Mouse (Mus musculus): Measurements from ENCODE around the gene Sbk2. TPM values are rescaled to one million over a fixed set of nuclear protein-coding genes. Genes with fewer than 3 reads are reported as not detected.

Sbk2 gene
- polyA plus RNA-seq, 1 experiment from 2014 or later, result 0.08 TPM

GRCm38 (mm10) chr7:4971710-4972109, 7.5 kb upstream of the Sbk2 start:
- DNase-seq (ENCODE audit: low spot score) (no peak), ATAC-seq (ENCODE audit: insufficient number of reproducible peaks, low FRiP score, low TSS enrichment, low read depth) (no peak)
- H3K4me2 ChIP-seq (ENCODE audit: low read depth, severe bottlenecking), result no peak overlapping the region
- H3K27me3 ChIP-seq (ENCODE audit: control insufficient read depth, insufficient read depth, low read length), result no peaks in the 10 kb centered on the region
- no peak overlapping the region for H3K27ac ChIP-seq (replicated peaks; ENCODE audit: low read depth, low read length)
- 24% methylated on average over 7 of the region's 7 CpGs for WGBS
- H3K9me3 ChIP-seq (ENCODE audit: control insufficient read depth, low read length), result 0 out of 2 replicates have a peak, but pooled peaks cover under 1% of the 10 kb centered on the region
- H3K9ac ChIP-seq (ENCODE audit: low read length), result no peak overlapping the region
- no peaks in the 10 kb centered on the region for H3K36me3 ChIP-seq (ENCODE audit: control insufficient read depth, insufficient read depth, low read length)
- H3K4me1 ChIP-seq (ENCODE audit: control insufficient read depth, insufficient read depth, low read length), result no peaks in the 10 kb centered on the region
- no peak overlapping the region for H3K4me3 ChIP-seq (ENCODE audit: low read depth, low read length)

DNA sequence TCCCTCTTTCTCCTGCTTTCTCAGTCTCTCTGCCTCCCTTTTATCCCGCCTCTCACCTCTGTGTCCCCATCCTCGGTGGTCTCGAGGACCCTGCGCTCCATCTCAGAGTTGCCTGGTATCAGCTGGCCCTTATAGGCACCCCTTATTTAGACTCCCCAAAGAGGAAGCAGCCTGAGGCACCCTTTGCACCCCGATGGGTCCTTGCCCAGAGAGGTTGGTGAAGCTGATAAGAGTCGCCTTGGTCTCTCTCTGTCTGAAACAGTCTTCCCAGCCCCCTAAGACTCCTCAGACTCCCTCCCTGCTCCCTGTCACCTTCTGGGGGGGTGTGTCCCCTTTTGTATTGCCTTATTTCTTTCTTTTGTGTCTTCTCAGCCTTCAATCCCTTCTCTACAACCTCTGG, 6.9 kb upstream of the Sbk2 start, which contains the start of gene Sbk3:
TSS of gene Sbk3 (minus strand) at position 101 of the 400 bp plus-strand sequence.
- DNase-seq (ENCODE audit: low spot score), result no peak
- no peak within 1 kb of the TSS for H3K27ac ChIP-seq (replicated peaks; ENCODE audit: low read depth, low read length)

DNA sequence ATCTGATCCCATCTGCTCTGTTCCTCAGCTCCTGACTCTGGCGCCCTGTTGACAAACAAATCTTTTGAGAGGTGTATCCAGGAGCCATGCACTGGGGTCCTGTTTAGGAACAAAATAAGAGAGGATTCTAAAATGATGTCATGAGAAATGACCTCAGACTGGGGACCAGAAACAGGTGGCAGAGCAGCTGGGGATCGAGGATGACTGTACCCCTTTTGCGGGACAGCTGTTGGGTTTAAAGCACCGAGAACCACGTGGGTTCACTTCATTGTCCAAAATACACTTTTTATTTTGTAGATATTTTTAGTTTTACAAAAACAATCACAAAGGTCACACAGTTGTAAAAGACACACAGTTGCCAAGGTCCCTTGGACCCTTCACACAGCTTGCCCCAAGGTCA, 782 bp upstream of the Sbk2 start:
- ATAC-seq (ENCODE audit: insufficient number of reproducible peaks, low FRiP score, low TSS enrichment, low read depth) (no peak), DNase-seq (ENCODE audit: low spot score) (no peak)
- WGBS, result 87% methylated on average over 5 of the region's 5 CpGs
- H3K9ac ChIP-seq (ENCODE audit: low read length), result no peak overlapping the region
- no peak overlapping the region for H3K27ac ChIP-seq (replicated peaks; ENCODE audit: low read depth, low read length)
- no peaks in the 10 kb centered on the region for H3K4me1 ChIP-seq (ENCODE audit: control insufficient read depth, insufficient read depth, low read length)
- H3K4me2 ChIP-seq (ENCODE audit: low read depth, severe bottlenecking), result no peak overlapping the region
- no peaks in the 10 kb centered on the region for H3K9me3 ChIP-seq (ENCODE audit: control insufficient read depth, low read length)
- no peaks in the 10 kb centered on the region for H3K36me3 ChIP-seq (ENCODE audit: control insufficient read depth, insufficient read depth, low read length)
- no peak overlapping the region for H3K4me3 ChIP-seq (ENCODE audit: low read depth, low read length)
- H3K27me3 ChIP-seq (ENCODE audit: control insufficient read depth, insufficient read depth, low read length), result no peaks in the 10 kb centered on the region

More for the DNA sequence above, 6.9 kb upstream of the Sbk2 start, which contains the start of gene Sbk3:
- Histone ChIP-seq H3K27me3 (ENCODE audit: control insufficient read depth, insufficient read depth, low read length) (no peaks in the 10 kb centered on the region), H3K4me1 (ENCODE audit: control insufficient read depth, insufficient read depth, low read length) (no peaks in the 10 kb centered on the region), H3K9me3 (ENCODE audit: control insufficient read depth, low read length) (no peaks in the 10 kb centered on the region), H3K4me3 (ENCODE audit: low read depth, low read length) (no peak within 1 kb of the TSS), H3K36me3 (ENCODE audit: control insufficient read depth, insufficient read depth, low read length) (no peaks in the 10 kb centered on the region), H3K9ac (ENCODE audit: low read length) (no peak within 1 kb of the TSS), H3K4me2 (ENCODE audit: low read depth, severe bottlenecking) (no peak within 1 kb of the TSS)
- WGBS, result 51% methylated on average over 6 of the region's 6 CpGs
- ATAC-seq (ENCODE audit: insufficient number of reproducible peaks, low FRiP score, low TSS enrichment, low read depth), result no peak

- ATAC-seq (ENCODE audit: insufficient number of reproducible peaks, low FRiP score, low TSS enrichment, low read depth) (no peak), DNase-seq (ENCODE audit: low spot score) (no peak)
- Histone ChIP-seq H3K9ac (ENCODE audit: low read length) (no peak overlapping the region), H3K9me3 (ENCODE audit: control insufficient read depth, low read length) (no peaks in the 10 kb centered on the region), H3K4me1 (ENCODE audit: control insufficient read depth, insufficient read depth, low read length) (no peaks in the 10 kb centered on the region), H3K4me3 (ENCODE audit: low read depth, low read length) (no peak overlapping the region), H3K27me3 (ENCODE audit: control insufficient read depth, insufficient read depth, low read length) (no peaks in the 10 kb centered on the region), H3K27ac (replicated peaks; ENCODE audit: low read depth, low read length) (no peak overlapping the region), H3K4me2 (ENCODE audit: low read depth, severe bottlenecking) (no peak overlapping the region), H3K36me3 (ENCODE audit: control insufficient read depth, insufficient read depth, low read length) (no peaks in the 10 kb centered on the region)
- 77% methylated on average over 5 of the region's 5 CpGs for WGBS
These were observed 679 bp downstream of the Sbk2 start for GRCm38 (mm10) chr7:4963527-4963926.

- ATAC-seq (ENCODE audit: insufficient number of reproducible peaks, low FRiP score, low TSS enrichment, low read depth) (no peak), DNase-seq (ENCODE audit: low spot score) (no peak)
- Histone ChIP-seq H3K27ac (replicated peaks; ENCODE audit: low read depth, low read length) (no peak overlapping the region), H3K27me3 (ENCODE audit: control insufficient read depth, insufficient read depth, low read length) (no peaks in the 10 kb centered on the region), H3K4me3 (ENCODE audit: low read depth, low read length) (no peak overlapping the region), H3K36me3 (ENCODE audit: control insufficient read depth, insufficient read depth, low read length) (no peaks in the 10 kb centered on the region), H3K4me1 (ENCODE audit: control insufficient read depth, insufficient read depth, low read length) (no peaks in the 10 kb centered on the region), H3K9ac (ENCODE audit: low read length) (no peak overlapping the region), H3K4me2 (ENCODE audit: low read depth, severe bottlenecking) (no peak overlapping the region), H3K9me3 (ENCODE audit: control insufficient read depth, low read length) (no peaks in the 10 kb centered on the region; the same call in 1 of the 2 replicates)
- WGBS, result 83% methylated on average over 10 of the region's 10 CpGs
These were observed 6.8 kb downstream of the Sbk2 start for GRCm38 (mm10) chr7:4957361-4957760.

GRCm38 (mm10) chr7:4953815-4954445, 10.3 kb downstream of the Sbk2 start:
- WGBS, result 19% methylated on average over 10 of the region's 10 CpGs
- no peak overlapping the region for H3K4me2 ChIP-seq (ENCODE audit: low read depth, severe bottlenecking)
- ATAC-seq (ENCODE audit: insufficient number of reproducible peaks, low FRiP score, low TSS enrichment, low read depth) (no peak), DNase-seq (ENCODE audit: low spot score) (no peak)
- H3K4me3 ChIP-seq (ENCODE audit: low read depth, low read length), result no peak overlapping the region
- H3K27me3 ChIP-seq (ENCODE audit: control insufficient read depth, insufficient read depth, low read length), result no peaks in the 10 kb centered on the region
- H3K9ac ChIP-seq (ENCODE audit: low read length), result no peak overlapping the region
- no peaks in the 10 kb centered on the region; the same call in 1 of the 2 replicates for H3K9me3 ChIP-seq (ENCODE audit: control insufficient read depth, low read length)
- no peaks in the 10 kb centered on the region for H3K4me1 ChIP-seq (ENCODE audit: control insufficient read depth, insufficient read depth, low read length)
- H3K36me3 ChIP-seq (ENCODE audit: control insufficient read depth, insufficient read depth, low read length), result no peaks in the 10 kb centered on the region
- no peak overlapping the region for H3K27ac ChIP-seq (replicated peaks; ENCODE audit: low read depth, low read length)

DNA sequence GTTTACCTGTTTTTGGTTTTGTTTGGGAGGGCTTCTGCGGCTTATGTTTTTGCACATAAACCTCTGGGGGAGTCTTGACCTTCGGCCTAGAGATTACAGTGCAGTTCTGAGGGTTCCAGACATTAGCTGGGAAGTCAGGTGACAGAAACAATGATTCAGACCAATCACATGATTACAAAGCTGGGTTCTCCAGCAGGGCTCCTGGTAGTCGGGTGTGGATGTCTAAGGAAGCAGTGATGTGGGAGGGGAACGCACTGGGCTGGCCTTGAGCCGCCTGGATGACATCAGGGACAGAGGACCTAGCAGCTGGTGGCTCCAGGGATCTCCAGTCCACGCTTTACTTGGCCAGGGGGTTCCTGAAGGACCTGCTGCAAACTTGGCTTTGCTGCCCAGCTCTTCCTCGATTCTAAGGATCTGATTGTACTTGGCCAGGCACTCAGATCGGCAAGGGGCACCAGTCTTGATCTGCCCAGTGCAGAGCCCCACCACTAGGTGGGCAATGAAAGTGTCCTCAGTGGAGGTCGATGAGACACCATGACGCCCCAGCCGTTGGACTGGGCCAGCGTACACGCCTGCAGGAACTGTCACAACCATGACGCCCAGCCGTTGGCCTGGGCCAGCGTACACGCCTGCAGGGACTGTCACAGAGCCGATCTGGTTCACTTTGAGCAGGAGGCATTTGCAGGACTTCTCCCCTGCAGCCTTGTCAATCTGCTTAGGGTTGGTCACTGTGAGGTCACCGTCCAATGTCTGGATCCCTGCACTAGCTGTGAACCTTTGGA, 13.5 kb downstream of the Sbk2 start:
- H3K4me1 ChIP-seq (ENCODE audit: control insufficient read depth, insufficient read depth, low read length), result no peaks in the 10 kb centered on the region
- no peaks in the 10 kb centered on the region for H3K36me3 ChIP-seq (ENCODE audit: control insufficient read depth, insufficient read depth, low read length)
- H3K27ac ChIP-seq (replicated peaks; ENCODE audit: low read depth, low read length), result no peak overlapping the region
- DNase-seq (ENCODE audit: low spot score), result no peak
- WGBS, result 88% methylated on average over 19 of the region's 19 CpGs
- no peaks in the 10 kb centered on the region for H3K9me3 ChIP-seq (ENCODE audit: control insufficient read depth, low read length)
- H3K4me3 ChIP-seq (ENCODE audit: low read depth, low read length), result no peak overlapping the region
- no peak overlapping the region for H3K9ac ChIP-seq (ENCODE audit: low read length)
- no peak for ATAC-seq (ENCODE audit: insufficient number of reproducible peaks, low FRiP score, low TSS enrichment, low read depth)
- H3K4me2 ChIP-seq (ENCODE audit: low read depth, severe bottlenecking), result 0 out of 2 replicates have a peak overlapping the region, but pooled peaks have one; percentile 2
- H3K27me3 ChIP-seq (ENCODE audit: control insufficient read depth, insufficient read depth, low read length), result no peaks in the 10 kb centered on the region

DNA sequence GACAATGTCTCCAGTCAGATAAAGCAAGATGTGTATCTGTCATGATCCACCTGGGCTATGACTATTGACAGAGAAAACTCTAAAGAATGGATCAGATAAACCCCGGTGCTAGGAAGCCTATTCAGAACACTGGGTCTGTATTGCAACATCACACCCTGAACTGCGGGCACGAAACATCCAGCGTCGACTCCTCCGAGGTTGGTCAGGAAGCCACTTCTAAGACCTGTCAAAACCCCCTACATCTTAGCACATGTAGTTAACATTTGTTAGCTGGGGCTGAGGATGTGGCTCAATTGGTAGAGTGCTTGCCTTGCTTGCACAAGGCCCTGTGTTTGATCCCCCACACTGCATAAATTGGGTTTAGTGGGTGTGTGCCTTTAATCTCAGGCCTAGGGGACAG, 15.8 kb downstream of the Sbk2 start:
- H3K4me1 ChIP-seq (ENCODE audit: control insufficient read depth, insufficient read depth, low read length), result no peaks in the 10 kb centered on the region
- H3K27me3 ChIP-seq (ENCODE audit: control insufficient read depth, insufficient read depth, low read length), result no peaks in the 10 kb centered on the region
- no peak for ATAC-seq (ENCODE audit: insufficient number of reproducible peaks, low FRiP score, low TSS enrichment, low read depth)
- DNase-seq (ENCODE audit: low spot score), result no peak
- no peak overlapping the region for H3K4me3 ChIP-seq (ENCODE audit: low read depth, low read length)
- no peak overlapping the region for H3K27ac ChIP-seq (replicated peaks; ENCODE audit: low read depth, low read length)
- no peaks in the 10 kb centered on the region for H3K36me3 ChIP-seq (ENCODE audit: control insufficient read depth, insufficient read depth, low read length)
- WGBS, result 59% methylated on average over 6 of the region's 6 CpGs
- no peaks in the 10 kb centered on the region for H3K9me3 ChIP-seq (ENCODE audit: control insufficient read depth, low read length)
- H3K9ac ChIP-seq (ENCODE audit: low read length), result no peak overlapping the region
- no peak overlapping the region for H3K4me2 ChIP-seq (ENCODE audit: low read depth, severe bottlenecking)

Measured in limb, embryonic 11.5 days (tissue).